Mouse (Mus musculus) lung, postnatal 0 days (tissue): Measurements from ENCODE around the gene Esrra.

Experiments
- CTCF ChIP-seq: IDR thresholded peaks from 2 replicates; pipeline ENCODE4 v1.5.1; 2016; ENCODE audit warnings: antibody characterized with exemption, mild to moderate bottlenecking
- EP300 ChIP-seq: IDR thresholded peaks from 2 replicates; pipeline ENCODE4 v1.6.1; 2016; ENCODE audit warnings: antibody characterized with exemption, mild to moderate bottlenecking, control low read depth

- TF ChIP-seq EP300 (no peak), CTCF (no peak)
Observed at GRCm38 (mm10) chr19:6970460-6971085, 49.0 kb upstream of the Esrra start.
